Mouse (Mus musculus) gastrocnemius, adult 2 months (tissue): Measurements from ENCODE around the gene Ptprg. TPM values are rescaled to one million over a fixed set of nuclear protein-coding genes. Genes with fewer than 3 reads are reported as not detected.
A peak's percentile ranks its signal among the peaks of the same experiment; 100 is the strongest.
"Not testable (repeated sequence)": the region's sequence is repeated elsewhere in the genome, so short reads cannot be mapped to it uniquely, and the experiment has no call there.

Experiments used
- DNase-seq: peaks from one replicate; pipeline ENCODE4 v3.0.0; 2022
- H3K27ac ChIP-seq: fragments of 200-600 bp; 2 replicates; pipeline ENCODE4 v1.8.1; 2022; ENCODE audit warnings: mild to moderate bottlenecking
- H3K4me3 ChIP-seq: fragments of 200-600 bp; 2 replicates; pipeline ENCODE4 v1.8.1; 2022; ENCODE audit warnings: mild to moderate bottlenecking, moderate library complexity
- CTCF ChIP-seq: fragments of 200-600 bp; IDR thresholded peaks from 2 replicates; pipeline ENCODE4 v1.8.1; 2022; ENCODE audit warnings: antibody characterized with exemption, mild to moderate bottlenecking, moderate library complexity
- intact Hi-C: fragments of 180-260 bp; cut with DNase I; formaldehyde crosslinking; loops from one replicate; pipeline ENCODE4 v1.15.1; 2025
- total RNA-seq, 2 experiments: library from RNA; stranded (reverse); gene quantifications; 2 replicates each; pipeline ENCODE4 v1.2.3; 2021

Gene Ptprg
- total RNA-seq, 2 experiments from 2014 or later, result 26.3 to 32.5 TPM

- H3K27ac ChIP-seq, result no peak overlapping the region
- H3K4me3 ChIP-seq, result no peak overlapping the region
- no peak for DNase-seq
- no peak for TF ChIP-seq CTCF
- intact Hi-C loops, result no loop called here
Observed at GRCm38 (mm10) chr14:12276031-12276430, 722.7 kb downstream of the Ptprg start.

DNA sequence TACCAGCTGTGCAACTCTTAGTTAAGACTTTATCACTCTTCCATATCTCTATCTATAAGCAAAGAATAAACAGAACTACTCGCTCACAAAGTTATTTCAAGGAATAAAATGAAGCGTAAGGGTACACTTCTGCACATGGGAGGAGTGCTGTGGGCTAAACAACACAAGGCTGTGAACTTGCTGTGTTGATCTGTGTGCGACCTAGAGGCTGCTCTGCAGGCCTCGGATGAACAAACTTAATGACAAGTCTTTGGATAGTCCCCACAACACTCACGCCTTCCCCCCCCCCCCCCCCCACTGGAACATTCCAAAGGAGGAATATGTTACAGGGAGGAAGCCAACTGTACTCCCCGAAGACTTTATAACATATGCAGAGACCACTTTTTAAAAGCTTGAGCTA, 730.3 kb downstream of the Ptprg start, which contains the start of gene Gm49355:
Gene Gm49355, plus strand, starts transcription at position 336 of the 400 bp plus-strand sequence.
- intact Hi-C loops, result loop anchor here (10.0 kb wide), 1 partner anchor 129 kb away; no protein-coding TSS in a partner anchor
- TF ChIP-seq CTCF, result no peak
- Histone ChIP-seq H3K4me3 (peak within 1 kb of the TSS; percentile 79), H3K27ac (peak within 1 kb of the TSS; percentile 94)
- no peak for DNase-seq

- peak; percentile 89 for DNase-seq
- peak within 1 kb of the TSS; percentile 79 for H3K4me3 ChIP-seq
- intact Hi-C loops, result loop anchor here (10.0 kb wide), 1 partner anchor 130 kb away; no protein-coding TSS in a partner anchor
- peak within 1 kb of the TSS; percentile 94 for H3K27ac ChIP-seq
- no peak for TF ChIP-seq CTCF
Observed at GRCm38 (mm10) chr14:12284141-12284912, 731.0 kb downstream of the Ptprg start, which contains the start of gene 3830406C13Rik. Gene 3830406C13Rik, plus strand, starts transcription at chr14:12284173.

GRCm38 (mm10) chr14:12289747-12290146, 736.4 kb downstream of the Ptprg start:
- DNase-seq, H3K27ac ChIP-seq, H3K4me3 ChIP-seq: not testable (repeated sequence)
- intact Hi-C loops, result loop anchor here (10.0 kb wide), 1 partner anchor 135 kb away; no protein-coding TSS in a partner anchor

Other genes starting within 250 kb of the Ptprg start
- gene Gm3839, start 196.8 kb upstream of the Ptprg start, total RNA-seq, result 1 to 10 TPM; 2.7 to 3.9 TPM